Mouse (Mus musculus) small intestine, adult 2 months (tissue): ENCODE results near the gene Btg2. TPM values are rescaled to one million over a fixed set of nuclear protein-coding genes. Genes with fewer than 3 reads are reported as not detected.

Experiments used
- H3K27ac ChIP-seq: fragments of 200-500 bp; 2 replicates; pipeline ENCODE4 v1.5.1; 2012; ENCODE audit warnings: low read depth, low read length, control low read depth, inconsistent platforms; ENCODE audit not compliant: insufficient read depth
- H3K27me3 ChIP-seq: fragments of 200-500 bp; 2 replicates; pipeline ENCODE4 v1.6.1; 2012; ENCODE audit warnings: mild to moderate bottlenecking, moderate library complexity, low read length, inconsistent platforms; ENCODE audit not compliant: control insufficient read depth, insufficient read depth
- H3K36me3 ChIP-seq: fragments of 200-500 bp; 2 replicates; pipeline ENCODE4 v1.6.1; 2012; ENCODE audit warnings: mild to moderate bottlenecking, low read length, control low read depth, inconsistent platforms; ENCODE audit not compliant: control insufficient read depth, insufficient read depth
- H3K4me1 ChIP-seq: fragments of 200-500 bp; 2 replicates; pipeline ENCODE4 v1.6.1; 2012; ENCODE audit warnings: low read length, inconsistent platforms, mixed read lengths; ENCODE audit not compliant: control insufficient read depth, insufficient read depth, insufficient read length
- H3K4me3 ChIP-seq: fragments of 200-500 bp; 2 replicates; pipeline ENCODE4 v1.5.1; 2012; ENCODE audit warnings: low read depth, mild to moderate bottlenecking, control low read depth, inconsistent platforms, low read length, moderate library complexity
- CTCF ChIP-seq: fragments of 200-500 bp; IDR thresholded peaks from 2 replicates; pipeline ENCODE4 v1.5.1; 2012; ENCODE audit warnings: low read depth, mild to moderate bottlenecking, control low read depth, inconsistent platforms, low read length, moderate library complexity, mixed read lengths; ENCODE audit not compliant: insufficient replicate concordance, insufficient read length; ENCODE audit errors: extremely low read depth
- POLR2A ChIP-seq: fragments of 200-500 bp; IDR thresholded peaks from 2 replicates; pipeline ENCODE4 v1.6.1; 2012; ENCODE audit warnings: low read depth, mild to moderate bottlenecking, control low read depth, inconsistent platforms, low read length, moderate library complexity
- WGBS: fragments of 180-500 bp; shearing (Covaris S2); methylation state at CpG from one replicate; pipeline ENCODE4 v1.1.7; 2018; 5-methylcytosine and 5-hydroxymethylcytosine counted together
- polyA plus RNA-seq: library from polyadenylated mRNA; depleted of rRNA; stranded (reverse); fragments of >200 nt; gene quantifications from 2 replicates; pipeline ENCODE4 v1.2.3, GENCODE M21; 2012

Btg2 gene
- polyA plus RNA-seq, 1 experiment, result 73.7 TPM

DNA sequence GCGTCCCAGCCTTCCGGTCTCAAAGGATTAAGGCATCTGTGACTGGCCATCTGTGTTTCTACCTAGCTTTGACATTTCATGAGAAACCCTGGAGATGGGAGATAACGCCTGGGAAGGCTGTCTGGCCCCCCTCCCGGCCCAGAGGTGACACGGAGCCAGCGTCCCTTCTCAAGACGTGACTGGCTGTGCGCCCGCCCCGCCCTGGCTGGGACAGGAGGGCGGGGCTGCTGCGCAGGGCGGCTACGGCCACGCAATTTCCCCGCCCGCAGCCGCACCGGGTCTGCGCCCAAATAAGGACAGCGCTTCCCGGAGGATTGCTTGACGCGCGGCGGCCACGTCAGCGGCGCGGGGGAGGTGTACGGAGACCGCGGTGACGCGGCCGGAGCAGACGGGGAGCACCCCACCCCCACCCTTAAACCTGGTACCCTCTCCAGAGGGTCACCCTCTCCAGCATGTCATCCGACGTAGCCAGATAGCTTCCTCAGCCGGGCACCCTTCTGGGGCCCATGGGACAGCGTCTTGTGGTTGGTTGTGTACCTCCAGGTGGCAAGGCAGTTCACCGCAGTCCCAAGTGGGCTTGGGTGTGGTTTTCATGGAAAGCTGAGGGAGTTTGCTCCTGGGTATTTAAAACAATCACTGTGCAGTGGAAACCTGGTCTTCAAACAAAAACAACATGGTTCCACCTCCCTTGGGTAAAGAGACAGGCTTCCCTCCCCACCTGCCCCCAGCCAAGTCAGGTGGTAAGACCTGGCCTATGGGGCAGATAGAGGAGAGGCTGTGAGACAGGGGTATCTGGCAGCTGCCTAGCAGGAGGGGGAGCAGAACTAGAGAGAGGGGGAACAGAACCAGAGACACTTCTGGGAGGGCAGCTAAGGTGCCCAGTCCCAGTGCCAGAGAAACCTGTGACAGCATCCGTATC, 14.2 kb upstream of the Btg2 start:
- Histone ChIP-seq H3K4me1 (peaks cover 54% of the 10 kb centered on the region), H3K4me3 (peak overlapping the region; percentile 70), H3K27me3 (no peaks in the 10 kb centered on the region), H3K36me3 (no peaks in the 10 kb centered on the region), H3K27ac (peak overlapping the region; percentile 97)
- 2% methylated on average over 42 of the region's 43 CpGs for WGBS
- no peak; the same call in 1 of the 2 replicates for TF ChIP-seq POLR2A
- TF ChIP-seq CTCF, result no peak

DNA sequence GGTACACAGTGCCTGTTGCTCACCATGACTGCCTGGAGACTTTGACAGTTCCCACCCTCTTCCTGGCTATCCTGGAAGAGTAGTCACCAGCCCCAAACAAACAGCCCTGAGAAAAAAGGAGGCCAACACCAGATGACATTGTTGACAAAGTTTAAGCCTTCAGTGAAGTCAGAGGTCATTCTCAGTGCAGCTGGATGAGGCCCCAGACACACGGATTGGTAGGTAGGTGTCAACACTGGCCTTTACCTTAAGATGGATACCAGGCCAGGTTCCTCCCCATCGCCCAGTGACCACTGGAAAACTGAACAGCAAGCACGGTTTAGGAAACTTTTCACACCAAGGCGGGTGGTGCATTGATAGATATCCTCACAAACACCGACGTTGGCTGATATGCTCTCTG, 13.4 kb upstream of the Btg2 start:
- TF ChIP-seq CTCF (no peak), POLR2A (no peak)
- Histone ChIP-seq H3K27ac (peak overlapping the region; percentile 85), H3K27me3 (no peaks in the 10 kb centered on the region), H3K4me3 (peak overlapping the region; percentile 43; the same call in 1 of the 2 replicates), H3K4me1 (peaks cover 48% of the 10 kb centered on the region), H3K36me3 (no peaks in the 10 kb centered on the region)
- 28% methylated on average over 6 of the region's 6 CpGs for WGBS

DNA sequence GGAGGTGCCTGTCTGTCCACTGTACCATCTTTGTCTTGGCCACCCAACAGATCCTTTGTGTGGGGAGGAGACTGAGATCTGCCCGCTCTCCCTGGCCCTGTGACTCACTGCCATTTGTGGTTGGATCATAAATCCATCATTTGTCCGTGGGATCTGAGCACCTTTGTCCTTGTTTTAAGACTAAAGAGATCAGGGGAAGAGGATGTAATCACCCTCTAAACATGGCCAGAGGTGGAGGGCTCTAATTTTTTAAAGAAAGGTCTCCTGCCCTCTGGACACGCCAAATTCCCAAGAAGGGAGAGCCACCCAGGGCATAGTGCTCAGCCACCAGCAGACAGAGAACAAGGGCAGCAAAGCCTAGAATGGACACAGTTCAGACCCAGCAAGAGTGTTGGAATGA, 12.9 kb upstream of the Btg2 start:
- TF ChIP-seq CTCF, result no peak
- no peak for TF ChIP-seq POLR2A
- Histone ChIP-seq H3K27ac (peak overlapping the region; percentile 85), H3K4me1 (peaks cover 43% of the 10 kb centered on the region), H3K27me3 (no peaks in the 10 kb centered on the region), H3K36me3 (no peaks in the 10 kb centered on the region), H3K4me3 (no peak overlapping the region)
- WGBS, result 51% methylated on average over 3 of the region's 3 CpGs

DNA sequence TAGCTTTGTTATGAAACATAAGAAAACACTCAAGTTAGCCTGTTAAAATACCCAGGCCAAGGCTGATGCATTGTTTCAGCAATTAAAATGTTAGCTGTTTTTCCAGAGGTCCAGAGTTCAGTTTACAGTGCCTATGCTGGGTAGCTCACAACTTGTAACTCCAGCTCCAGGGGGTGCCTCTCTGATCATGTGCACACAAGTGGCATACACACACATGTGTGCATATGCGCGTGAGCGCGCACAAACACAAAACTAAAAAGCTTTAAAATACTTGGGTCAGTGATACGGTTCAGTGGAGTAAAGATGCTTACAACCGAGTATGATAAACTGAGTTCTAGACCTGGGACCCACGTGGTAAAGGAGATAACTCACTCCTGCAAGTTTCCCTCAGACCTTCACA, 10.2 kb upstream of the Btg2 start:
- Histone ChIP-seq H3K4me1 (peaks cover 32% of the 10 kb centered on the region; the same call in 1 of the 2 replicates), H3K27ac (no peak overlapping the region), H3K4me3 (no peak overlapping the region), H3K36me3 (no peaks in the 10 kb centered on the region), H3K27me3 (no peaks in the 10 kb centered on the region)
- 85% methylated on average over 7 of the region's 7 CpGs for WGBS
- TF ChIP-seq POLR2A (no peak), CTCF (no peak)

DNA sequence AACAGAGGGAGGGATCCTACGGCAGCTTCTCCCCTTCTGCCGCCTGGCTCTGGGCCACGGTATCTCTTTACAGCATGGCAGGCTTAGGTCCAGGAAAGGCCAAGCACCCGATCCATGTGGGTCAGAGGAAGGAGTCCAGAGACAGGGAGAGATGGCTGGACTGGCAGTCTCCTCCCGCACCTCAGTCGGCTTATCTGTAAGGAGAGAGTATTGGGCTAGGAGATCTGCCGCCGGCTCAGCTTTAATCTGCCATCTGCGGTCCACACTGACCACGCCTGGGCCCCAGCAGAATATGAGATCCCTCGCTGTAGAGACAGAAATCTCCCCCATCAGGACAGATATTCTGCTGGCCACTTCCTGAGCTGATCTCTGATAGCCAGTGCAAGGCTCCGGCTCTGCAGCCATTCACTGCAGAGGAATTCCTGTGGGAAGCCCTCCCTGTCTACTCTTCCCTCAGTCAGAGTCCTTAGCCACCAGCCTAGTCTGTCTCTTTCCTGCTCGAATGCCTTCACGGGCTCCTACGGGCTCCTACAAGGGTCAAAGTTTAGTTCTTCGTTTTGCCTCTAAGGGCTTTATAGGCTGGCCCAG, 8.0 kb upstream of the Btg2 start:
- peak; percentile 29; the same call in 1 of the 2 replicates for TF ChIP-seq POLR2A
- TF ChIP-seq CTCF, result no peak
- H3K4me3 ChIP-seq, result peak overlapping the region; percentile 60
- peaks cover 22% of the 10 kb centered on the region; the same call in 1 of the 2 replicates for H3K4me1 ChIP-seq
- H3K36me3 ChIP-seq, result no peaks in the 10 kb centered on the region
- H3K27ac ChIP-seq, result peak overlapping the region; percentile 94
- WGBS, result 18% methylated on average over 16 of the region's 16 CpGs
- no peaks in the 10 kb centered on the region for H3K27me3 ChIP-seq

DNA sequence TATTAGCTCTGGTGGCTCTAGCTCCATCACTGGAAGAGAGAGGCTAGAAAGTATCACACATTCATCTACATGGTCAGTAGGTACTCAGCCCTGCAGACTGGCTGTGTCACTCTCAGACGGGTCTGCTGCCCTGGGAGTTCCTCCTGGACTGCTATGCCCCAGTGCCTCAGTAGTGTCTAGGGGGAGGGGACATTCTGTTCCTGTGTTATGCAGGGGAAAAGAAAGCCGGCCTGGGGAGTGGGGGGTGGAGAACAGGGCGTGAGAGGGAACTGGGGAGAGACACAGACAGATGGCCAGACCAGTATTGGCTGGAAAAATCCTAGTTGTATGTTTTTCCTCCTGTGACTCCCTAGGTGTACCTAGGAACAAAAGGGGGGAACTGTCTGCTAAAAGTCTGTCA, 7.1 kb upstream of the Btg2 start:
- H3K36me3 ChIP-seq, result no peaks in the 10 kb centered on the region
- peaks cover 20% of the 10 kb centered on the region; the same call in 1 of the 2 replicates for H3K4me1 ChIP-seq
- WGBS, result 49% methylated on average over 3 of the region's 3 CpGs
- H3K27me3 ChIP-seq, result no peaks in the 10 kb centered on the region
- peak overlapping the region; percentile 60 for H3K4me3 ChIP-seq
- TF ChIP-seq CTCF (no peak), POLR2A (no peak)
- peak overlapping the region; percentile 94 for H3K27ac ChIP-seq

DNA sequence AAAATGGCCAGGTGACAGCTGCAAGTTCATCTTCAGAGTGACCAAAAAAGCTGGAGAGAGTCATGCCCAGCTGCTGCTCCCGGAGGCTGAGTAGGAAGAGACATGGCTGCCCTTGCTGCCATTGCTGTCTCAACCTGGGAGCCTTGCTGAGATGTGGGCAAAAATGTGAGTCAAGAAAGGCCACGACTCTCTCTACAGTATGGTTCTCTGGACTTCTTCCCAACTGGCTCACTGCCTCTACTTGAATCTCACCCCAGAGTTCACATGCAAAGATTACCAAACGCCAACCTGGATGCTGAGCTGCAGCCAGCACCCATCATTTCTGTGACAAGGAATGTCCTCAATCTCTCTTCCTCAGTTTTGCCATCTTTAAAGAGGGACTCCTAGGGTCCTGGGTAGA, 5.2 kb upstream of the Btg2 start:
- no peak overlapping the region for H3K4me3 ChIP-seq
- TF ChIP-seq CTCF (no peak), POLR2A (no peak)
- H3K4me1 ChIP-seq, result peaks cover 24% of the 10 kb centered on the region; the same call in 1 of the 2 replicates
- H3K27ac ChIP-seq, result no peak overlapping the region
- H3K36me3 ChIP-seq, result no peaks in the 10 kb centered on the region
- 76% methylated on average over 3 of the region's 3 CpGs for WGBS
- H3K27me3 ChIP-seq, result no peaks in the 10 kb centered on the region
